Mouse (Mus musculus): ENCODE measurements around the gene Pitpnm2. TPM values are rescaled to one million over a fixed set of nuclear protein-coding genes. Genes with fewer than 3 reads are reported as not detected.
"Not testable (repeated sequence)": the region's sequence is repeated elsewhere in the genome, so short reads cannot be mapped to it uniquely, and the experiment has no call there.

Gene Pitpnm2
- total RNA-seq, 2 experiments from 2014 or later = 16.7 to 17.6 TPM

GRCm38 (mm10) chr5:124221037-124221735, 28.4 kb downstream of the Pitpnm2 start:
- DNase-seq = peak; percentile 91

- DNase-seq = no peak
These were observed 29.0 kb downstream of the Pitpnm2 start for GRCm38 (mm10) chr5:124220551-124220950.

- no peak for DNase-seq
These were observed 30.1 kb downstream of the Pitpnm2 start for GRCm38 (mm10) chr5:124219431-124219830.

- DNase-seq = peak; percentile 39
These were observed 30.6 kb downstream of the Pitpnm2 start for GRCm38 (mm10) chr5:124218986-124219385.

- DNase-seq = no peak
These were observed 31.9 kb downstream of the Pitpnm2 start for GRCm38 (mm10) chr5:124217566-124218249.

- not testable (repeated sequence) for DNase-seq
These were observed 32.5 kb downstream of the Pitpnm2 start for GRCm38 (mm10) chr5:124217092-124217491.

- no peak for DNase-seq
These were observed 33.2 kb downstream of the Pitpnm2 start for GRCm38 (mm10) chr5:124216403-124216802.

GRCm38 (mm10) chr5:124215647-124216046, 33.9 kb downstream of the Pitpnm2 start:
- no peak for DNase-seq

GRCm38 (mm10) chr5:124214516-124215145, 34.9 kb downstream of the Pitpnm2 start:
- DNase-seq = no peak

GRCm38 (mm10) chr5:124213588-124214469, 35.7 kb downstream of the Pitpnm2 start:
- DNase-seq = peak; percentile 73

GRCm38 (mm10) chr5:124211669-124212068, 37.9 kb downstream of the Pitpnm2 start:
- no peak for DNase-seq

GRCm38 (mm10) chr5:124211234-124211633, 38.3 kb downstream of the Pitpnm2 start:
- peak; percentile 83 for DNase-seq

GRCm38 (mm10) chr5:124210281-124211016, 39.1 kb downstream of the Pitpnm2 start:
- no peak for DNase-seq

GRCm38 (mm10) chr5:124209850-124210249, 39.7 kb downstream of the Pitpnm2 start:
- DNase-seq = no peak

GRCm38 (mm10) chr5:124208030-124208429, 41.5 kb downstream of the Pitpnm2 start:
- DNase-seq = no peak

GRCm38 (mm10) chr5:124206481-124207038, 43.0 kb downstream of the Pitpnm2 start:
- peak; percentile 75 for DNase-seq

- DNase-seq = no peak
These were observed 43.7 kb downstream of the Pitpnm2 start for GRCm38 (mm10) chr5:124205809-124206380.

GRCm38 (mm10) chr5:124205211-124205610, 44.3 kb downstream of the Pitpnm2 start:
- no peak for DNase-seq

GRCm38 (mm10) chr5:124204127-124204794, 45.3 kb downstream of the Pitpnm2 start:
- DNase-seq = no peak

GRCm38 (mm10) chr5:124203251-124203650, 46.3 kb downstream of the Pitpnm2 start:
- DNase-seq = no peak
